In the genomic region with DNA sequence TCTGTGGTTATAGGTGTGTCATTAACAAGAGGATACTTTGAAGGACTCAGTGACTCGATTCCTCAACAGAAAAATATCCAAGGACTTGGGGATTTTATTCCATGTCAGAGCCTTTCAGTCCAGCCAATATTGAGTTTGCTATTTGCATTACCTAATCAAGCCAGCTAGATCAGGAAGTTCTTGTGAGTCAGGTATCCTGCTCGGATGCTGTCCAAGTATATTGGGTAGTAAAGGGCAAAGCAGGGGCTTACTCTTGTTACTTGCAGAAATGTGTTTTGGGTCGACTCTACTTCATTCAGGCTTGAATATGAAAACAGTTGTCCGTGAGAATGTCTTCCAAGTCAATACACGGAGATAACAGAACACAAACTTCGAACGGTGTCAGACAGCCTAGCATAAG, we compare ENCODE assay signal across 26 mouse cellular contexts. TPM values are rescaled to one million over a fixed set of nuclear protein-coding genes. Genes with fewer than 3 reads are reported as not detected.
DNase-seq lines count a peak whose midpoint lies in the region; ATAC-seq and TF ChIP-seq lines count a peak whose summit lies in the region.
"Had no signal": no experiment of that assay in that cellular context is flagged by ENCODE, and none has a peak within 500 bp of the region (broad histone marks: within the 10 kb centered on the region; RNA-seq: fewer than 3 reads in every experiment).

No protein-coding gene starts in this region.

- peaks cover 31% of the 10 kb centered on the region for H3K4me1 ChIP-seq in liver, adult 2 months (ENCODE audit: control insufficient read depth, insufficient read depth, low read length)
- peaks cover under 1% of the 10 kb centered on the region for H3K4me1 ChIP-seq in liver, embryonic 11.5 days (replicated peaks; ENCODE audit: control insufficient read depth, insufficient read depth, low read length)
- H3K4me1 ChIP-seq in small intestine, adult 2 months (ENCODE audit: control insufficient read depth, insufficient read depth, insufficient read length, low read length) = peaks cover 19% of the 10 kb centered on the region; the same call in 1 of the 2 replicates
- H3K4me1 ChIP-seq: embryonic facial prominence, embryonic 15.5 days had no signal

- no peaks in the 10 kb centered on the region; the same call in 1 of the 2 replicates for H3K79me2 ChIP-seq in liver, adult 2 months (ENCODE audit: control insufficient read depth, insufficient read depth, low read length)

- no peak overlapping the region for H3K9ac ChIP-seq in liver, adult 2 months (ENCODE audit: low read depth, low read length)
- H3K9ac ChIP-seq in liver, embryonic 11.5 days (ENCODE audit: low read depth, low read length) = no peak overlapping the region
- H3K9ac ChIP-seq: embryonic facial prominence, embryonic 13.5 days; embryonic facial prominence, embryonic 15.5 days; forebrain, embryonic 12.5 days had no signal

- no peak for DNase-seq in gastrocnemius, adult 2 months
- no peak for DNase-seq in gastrocnemius, postnatal 25 days
- peak; percentile 47 for DNase-seq in liver, adult 2 months (ENCODE audit: extremely low read depth, low read depth, low spot score)
- no peak for DNase-seq in liver, embryonic 11.5 days (ENCODE audit: low spot score)
- DNase-seq: adrenal gland, adult 2 months; adrenal gland, postnatal 10 days; adrenal gland, postnatal 25 days; cerebellum, adult 11 months; cerebellum, adult 18-20 months; cerebellum, adult 8-10 months; cerebellum, adult 9-11 months; cerebellum, postnatal 14 days; cerebellum, postnatal 36 days; embryo, embryonic 11 days had no signal

- H3K36me3 ChIP-seq in liver, adult 2 months (ENCODE audit: control insufficient read depth, insufficient read depth, low read length) = peaks cover 8% of the 10 kb centered on the region; the same call in 1 of the 2 replicates
- H3K36me3 ChIP-seq in liver, embryonic 11.5 days (ENCODE audit: control insufficient read depth, insufficient read depth, low read length) = 0 out of 2 replicates have a peak, but pooled peaks cover 2% of the 10 kb centered on the region
- H3K36me3 ChIP-seq in small intestine, adult 2 months (ENCODE audit: control insufficient read depth, insufficient read depth, low read length) = peaks cover 18% of the 10 kb centered on the region

- H3K27ac ChIP-seq in gastrocnemius, adult 2 months = peak overlapping the region; percentile 48; the same call in 1 of the 2 replicates
- no peak overlapping the region for H3K27ac ChIP-seq in liver, adult 2 months (replicated peaks; ENCODE audit: insufficient read depth, low read depth, low read length)
- H3K27ac ChIP-seq in liver, embryonic 11.5 days (ENCODE audit: low read depth, low read length) = no peak overlapping the region
- peak overlapping the region; percentile 51; the same call in 1 of the 2 replicates for H3K27ac ChIP-seq in small intestine, adult 2 months (ENCODE audit: insufficient read depth, low read depth, low read length)
- H3K27ac ChIP-seq: embryonic facial prominence, embryonic 13.5 days; embryonic facial prominence, embryonic 15.5 days; forebrain, embryonic 10.5 days; forebrain, embryonic 12.5 days had no signal

- TF ChIP-seq CTCF in gastrocnemius, adult 2 months (IDR thresholded peaks at IDR 0.05) = no peak
- no peak for TF ChIP-seq CTCF in liver, adult 2 months (IDR thresholded peaks at IDR 0.05; ENCODE audit: low read depth, low read length)
- no peak for TF ChIP-seq CTCF in small intestine, adult 2 months (IDR thresholded peaks at IDR 0.05; ENCODE audit: extremely low read depth, insufficient read length, insufficient replicate concordance, low read depth, low read length)

- TF ChIP-seq POLR2A in liver, adult 2 months (IDR thresholded peaks at IDR 0.05; ENCODE audit: extremely low read depth, insufficient read depth, low read length) = no peak
- TF ChIP-seq POLR2A in small intestine, adult 2 months (IDR thresholded peaks at IDR 0.05; ENCODE audit: low read depth, low read length) = no peak

- no peaks in the 10 kb centered on the region for H3K27me3 ChIP-seq in liver, adult 2 months (ENCODE audit: control insufficient read depth, insufficient read depth, low read length)
- H3K27me3 ChIP-seq in liver, embryonic 11.5 days (replicated peaks; ENCODE audit: control insufficient read depth, insufficient read depth, low read length) = no peaks in the 10 kb centered on the region
- H3K27me3 ChIP-seq in small intestine, adult 2 months (ENCODE audit: control insufficient read depth, insufficient read depth, low read length) = no peaks in the 10 kb centered on the region
- H3K27me3 ChIP-seq: embryonic facial prominence, embryonic 13.5 days; embryonic facial prominence, embryonic 15.5 days; forebrain, embryonic 12.5 days had no signal

- intact Hi-C loops in gastrocnemius, adult 2 months (cut with DNase I) = loop anchor here (5.0 to 10.0 kb wide), 3 partner anchors 162 to 310 kb away; no protein-coding TSS in a partner anchor

- 19% methylated on average over 7 of the region's 7 CpGs for WGBS in liver, adult 2 months
- WGBS in liver, embryonic 11.5 days = 85% methylated on average over 7 of the region's 7 CpGs
- WGBS in small intestine, adult 2 months = 27% methylated on average over 7 of the region's 7 CpGs

- H3K4me2 ChIP-seq in liver, embryonic 11.5 days = no peak overlapping the region
- H3K4me2 ChIP-seq: embryonic facial prominence, embryonic 13.5 days; embryonic facial prominence, embryonic 15.5 days; forebrain, embryonic 12.5 days had no signal

- ATAC-seq in liver, embryonic 11.5 days (replicated peaks; ENCODE audit: low FRiP score) = no peak
- no peak for ATAC-seq in cerebellum, adult (ENCODE audit: insufficient number of reproducible peaks, low FRiP score, low TSS enrichment)
- ATAC-seq: forebrain, embryonic 14.5 days; forebrain, embryonic 16.5 days had no signal

- H3K4me3 ChIP-seq in gastrocnemius, adult 2 months = peak overlapping the region; percentile 31
- no peak overlapping the region for H3K4me3 ChIP-seq in liver, adult 2 months (ENCODE audit: insufficient read depth, low read depth, low read length)
- H3K4me3 ChIP-seq in liver, embryonic 11.5 days (ENCODE audit: low read depth, low read length) = no peak overlapping the region
- H3K4me3 ChIP-seq in small intestine, adult 2 months (ENCODE audit: low read depth, low read length) = no peak overlapping the region
- H3K4me3 ChIP-seq: embryonic facial prominence, embryonic 13.5 days; embryonic facial prominence, embryonic 15.5 days; erythroblast, embryonic 14.5 days; forebrain, embryonic 10.5 days; forebrain, embryonic 12.5 days had no signal

- no peaks in the 10 kb centered on the region for H3K9me3 ChIP-seq in liver, embryonic 11.5 days (ENCODE audit: control insufficient read depth, low read length)
- H3K9me3 ChIP-seq: embryonic facial prominence, embryonic 13.5 days; embryonic facial prominence, embryonic 15.5 days; forebrain, embryonic 10.5 days; forebrain, embryonic 12.5 days had no signal

RNA-seq across cellular contexts. Expression of gene Ppa1, which starts 6.3 kb away (rescaled TPM):
- 10 to 100 TPM; 48.9 to 61.4 TPM for total RNA-seq in gastrocnemius, adult 2 months (2021)
- total RNA-seq in gastrocnemius, postnatal 25 days (2021) = 10 to 100 TPM; 46.7 to 51.8 TPM
- 279 and 331 TPM in 2 replicates for total RNA-seq in liver, adult 2 months (2014; rRNA removed)
- 92.3 and 126 TPM in 2 replicates for polyA plus RNA-seq in liver, adult 2 months (2012; rRNA removed)
- 218 and 237 TPM in 2 replicates for polyA plus RNA-seq in liver, embryonic 11.5 days (2014; fragmentation: Nextera tagmentation; extraction: Ambion mirVana)
- polyA plus RNA-seq in small intestine, adult 2 months (2012; rRNA removed) = 55.3 and 57.4 TPM in 2 replicates

RNA-seq across cellular contexts. Expression of gene Sar1a, which starts 25.4 kb away (rescaled TPM):
- total RNA-seq in gastrocnemius, adult 2 months (2021) = 100 to 1,000 TPM; 129 to 145 TPM
- total RNA-seq in gastrocnemius, postnatal 25 days (2021) = 100 to 1,000 TPM in 1 of 2 experiments, 10 to 100 TPM in 1; 99.2 to 113 TPM
- 73.0 and 76.2 TPM in 2 replicates for total RNA-seq in liver, adult 2 months (2014; rRNA removed)
- 44.9 and 53.2 TPM in 2 replicates for polyA plus RNA-seq in liver, adult 2 months (2012; rRNA removed)
- polyA plus RNA-seq in liver, embryonic 11.5 days (2014; fragmentation: Nextera tagmentation; extraction: Ambion mirVana) = 166 and 177 TPM in 2 replicates
- 16.3 and 22.9 TPM in 2 replicates for polyA plus RNA-seq in small intestine, adult 2 months (2012; rRNA removed)

RNA-seq across cellular contexts. Expression of gene Tysnd1, which starts 40.6 kb away (rescaled TPM):
- total RNA-seq in gastrocnemius, adult 2 months (2021) = 10 to 100 TPM; 12.3 to 14.4 TPM
- 10 to 100 TPM; 10.6 to 12.9 TPM for total RNA-seq in gastrocnemius, postnatal 25 days (2021)
- total RNA-seq in liver, adult 2 months (2014; rRNA removed) = 26.8 and 31.3 TPM in 2 replicates
- polyA plus RNA-seq in liver, adult 2 months (2012; rRNA removed) = 111 and 123 TPM in 2 replicates
- polyA plus RNA-seq in liver, embryonic 11.5 days (2014; fragmentation: Nextera tagmentation; extraction: Ambion mirVana) = 39.0 and 47.4 TPM in 2 replicates
- polyA plus RNA-seq in small intestine, adult 2 months (2012; rRNA removed) = 83.5 and 110 TPM in 2 replicates

RNA-seq across cellular contexts. Expression of gene Npffr1, which starts 59.4 kb away (rescaled TPM):
- under 1 TPM in 1 of 2 experiments, not detected in 1; 0.06 TPM for total RNA-seq in gastrocnemius, adult 2 months (2021)
- total RNA-seq in gastrocnemius, postnatal 25 days (2021) = not detected
- total RNA-seq in liver, adult 2 months (2014; rRNA removed) = not detected in 2 replicates
- polyA plus RNA-seq in liver, adult 2 months (2012; rRNA removed) = not detected in 2 replicates
- 0.10 TPM in 1 of 2 replicates, not detected in the other for polyA plus RNA-seq in liver, embryonic 11.5 days (2014; fragmentation: Nextera tagmentation; extraction: Ambion mirVana)
- 0.04 TPM in 1 of 2 replicates, not detected in the other for polyA plus RNA-seq in small intestine, adult 2 months (2012; rRNA removed)
- total RNA-seq: common myeloid progenitor, adult 5-6 weeks; MEL had no signal
- polyA plus RNA-seq: C2C12; embryonic facial prominence, embryonic 13.5 days; embryonic facial prominence, embryonic 15.5 days; erythroblast, embryonic 14.5 days had no signal

Comparison
In these comparisons a context has a peak if more than half of its experiments do, and no peak if none do; other contexts are left out.
1. H3K27ac ChIP-seq: peak in gastrocnemius, adult 2 months (single experiment) and small intestine, adult 2 months (single experiment); none in liver, adult 2 months (single experiment) and liver, embryonic 11.5 days (single experiment).